Mouse (Mus musculus) small intestine, adult 2 months (tissue): ENCODE results near the gene Prx. TPM values are rescaled to one million over a fixed set of nuclear protein-coding genes. Genes with fewer than 3 reads are reported as not detected.
"Not testable (repeated sequence)": the region's sequence is repeated elsewhere in the genome, so short reads cannot be mapped to it uniquely, and the experiment has no call there.

Source experiments
- H3K27ac ChIP-seq: fragments of 200-500 bp; 2 replicates; pipeline ENCODE4 v1.5.1; 2012; ENCODE audit warnings: low read depth, low read length, control low read depth, inconsistent platforms; ENCODE audit not compliant: insufficient read depth
- H3K27me3 ChIP-seq: fragments of 200-500 bp; 2 replicates; pipeline ENCODE4 v1.6.1; 2012; ENCODE audit warnings: mild to moderate bottlenecking, moderate library complexity, low read length, inconsistent platforms; ENCODE audit not compliant: control insufficient read depth, insufficient read depth
- H3K36me3 ChIP-seq: fragments of 200-500 bp; 2 replicates; pipeline ENCODE4 v1.6.1; 2012; ENCODE audit warnings: mild to moderate bottlenecking, low read length, control low read depth, inconsistent platforms; ENCODE audit not compliant: control insufficient read depth, insufficient read depth
- H3K4me1 ChIP-seq: fragments of 200-500 bp; 2 replicates; pipeline ENCODE4 v1.6.1; 2012; ENCODE audit warnings: low read length, inconsistent platforms, mixed read lengths; ENCODE audit not compliant: control insufficient read depth, insufficient read depth, insufficient read length
- H3K4me3 ChIP-seq: fragments of 200-500 bp; 2 replicates; pipeline ENCODE4 v1.5.1; 2012; ENCODE audit warnings: low read depth, mild to moderate bottlenecking, control low read depth, inconsistent platforms, low read length, moderate library complexity
- CTCF ChIP-seq: fragments of 200-500 bp; IDR thresholded peaks from 2 replicates; pipeline ENCODE4 v1.5.1; 2012; ENCODE audit warnings: low read depth, mild to moderate bottlenecking, control low read depth, inconsistent platforms, low read length, moderate library complexity, mixed read lengths; ENCODE audit not compliant: insufficient replicate concordance, insufficient read length; ENCODE audit errors: extremely low read depth
- POLR2A ChIP-seq: fragments of 200-500 bp; IDR thresholded peaks from 2 replicates; pipeline ENCODE4 v1.6.1; 2012; ENCODE audit warnings: low read depth, mild to moderate bottlenecking, control low read depth, inconsistent platforms, low read length, moderate library complexity
- WGBS: fragments of 180-500 bp; shearing (Covaris S2); methylation state at CpG from one replicate; pipeline ENCODE4 v1.1.7; 2018; 5-methylcytosine and 5-hydroxymethylcytosine counted together
- polyA plus RNA-seq: library from polyadenylated mRNA; depleted of rRNA; stranded (reverse); fragments of >200 nt; gene quantifications from 2 replicates; pipeline ENCODE4 v1.2.3, GENCODE M21; 2012

The Prx gene
- polyA plus RNA-seq, 1 experiment: 0.68 TPM

GRCm38 (mm10) chr7:27491856-27492255, 7.3 kb upstream of the Prx start:
- H3K36me3 ChIP-seq: peaks cover 12% of the 10 kb centered on the region
- no peak for TF ChIP-seq POLR2A
- no peak for TF ChIP-seq CTCF
- no peak overlapping the region for H3K4me3 ChIP-seq
- no peaks in the 10 kb centered on the region for H3K27me3 ChIP-seq
- peaks cover 31% of the 10 kb centered on the region for H3K4me1 ChIP-seq
- peak overlapping the region; percentile 36 for H3K27ac ChIP-seq
- WGBS: 59% methylated on average over 7 of the region's 7 CpGs

- no peak overlapping the region for H3K27ac ChIP-seq
- H3K4me3 ChIP-seq: no peak overlapping the region
- WGBS: 12% methylated on average over 3 of the region's 3 CpGs
- H3K36me3 ChIP-seq: peaks cover 12% of the 10 kb centered on the region
- TF ChIP-seq CTCF (no peak), POLR2A (no peak)
- H3K27me3 ChIP-seq: no peaks in the 10 kb centered on the region
- peaks cover 31% of the 10 kb centered on the region for H3K4me1 ChIP-seq
Observed at GRCm38 (mm10) chr7:27493022-27493421, 6.1 kb upstream of the Prx start.

- Histone ChIP-seq H3K4me3 (no peak overlapping the region), H3K27me3 (no peaks in the 10 kb centered on the region), H3K27ac (no peak overlapping the region), H3K36me3 (peaks cover 12% of the 10 kb centered on the region), H3K4me1 (peaks cover 28% of the 10 kb centered on the region)
- TF ChIP-seq POLR2A (no peak), CTCF (no peak)
- 76% methylated on average over 5 of the region's 5 CpGs for WGBS
Observed at GRCm38 (mm10) chr7:27493450-27493849, 5.7 kb upstream of the Prx start.

- WGBS: 86% methylated on average over 9 of the region's 9 CpGs
- not testable (repeated sequence) for H3K27me3 ChIP-seq, H3K36me3 ChIP-seq, H3K27ac ChIP-seq, H3K4me3 ChIP-seq
- peaks cover 21% of the 10 kb centered on the region for H3K4me1 ChIP-seq
Observed at GRCm38 (mm10) chr7:27494659-27495367, 4.3 kb upstream of the Prx start.

- TF ChIP-seq CTCF (no peak), POLR2A (no peak)
- no peaks in the 10 kb centered on the region for H3K27me3 ChIP-seq
- H3K27ac ChIP-seq: no peak overlapping the region
- no peaks in the 10 kb centered on the region for H3K36me3 ChIP-seq
- no peak overlapping the region for H3K4me3 ChIP-seq
- H3K4me1 ChIP-seq: peaks cover 5% of the 10 kb centered on the region; the same call in 1 of the 2 replicates
- 69% methylated on average over 4 of the region's 4 CpGs for WGBS
Observed at GRCm38 (mm10) chr7:27501620-27502019, 2.5 kb downstream of the Prx start.

- H3K4me1 ChIP-seq: peaks cover 10% of the 10 kb centered on the region; the same call in 1 of the 2 replicates
- no peaks in the 10 kb centered on the region for H3K36me3 ChIP-seq
- no peaks in the 10 kb centered on the region for H3K27me3 ChIP-seq
- WGBS: 61% methylated on average over 9 of the region's 9 CpGs
- TF ChIP-seq POLR2A: no peak
- TF ChIP-seq CTCF: no peak
- no peak overlapping the region for H3K27ac ChIP-seq
- H3K4me3 ChIP-seq: no peak overlapping the region
Observed at GRCm38 (mm10) chr7:27506765-27507370, 7.7 kb downstream of the Prx start.

- under 1% methylated on average over 53 of the region's 54 CpGs for WGBS
- Histone ChIP-seq H3K4me3 (peak overlapping the region; percentile 83), H3K27me3 (no peaks in the 10 kb centered on the region), H3K27ac (peak overlapping the region; percentile 97), H3K36me3 (no peaks in the 10 kb centered on the region), H3K4me1 (peaks cover 8% of the 10 kb centered on the region; the same call in 1 of the 2 replicates)
- peak; percentile 56 for TF ChIP-seq POLR2A
- no peak for TF ChIP-seq CTCF
Observed at GRCm38 (mm10) chr7:27507711-27508647, 8.9 kb downstream of the Prx start.
